Mouse (Mus musculus) liver, embryonic 11.5 days (tissue): ENCODE data around the gene Hip1. TPM values are rescaled to one million over a fixed set of nuclear protein-coding genes. Genes with fewer than 3 reads are reported as not detected.

Source experiments
- ATAC-seq: fragments of 200-750 bp; cut with Nextera tagmentation; replicated peaks from 2 replicates; pipeline ENCODE4 v1.8.0; 2017; ENCODE audit warnings: moderate number of reproducible peaks, mild to moderate bottlenecking, moderate TSS enrichment, moderate library complexity; ENCODE audit not compliant: low FRiP score
- DNase-seq: peaks from one replicate; pipeline ENCODE4 v3.0.0-alpha.2; 2017; ENCODE audit warnings: low spot score
- H3K27ac ChIP-seq: fragments of 300-500 bp; sonication (generic); 2 replicates; pipeline ENCODE4 v1.5.1; 2014; ENCODE audit warnings: mild to moderate bottlenecking, low read depth, low read length, control low read depth
- H3K27me3 ChIP-seq: fragments of 300-500 bp; sonication (generic); replicated peaks from 2 replicates; pipeline ENCODE4 v1.6.1; 2014; ENCODE audit warnings: low read length, mixed read lengths; ENCODE audit not compliant: control insufficient read depth, insufficient read depth
- H3K36me3 ChIP-seq: fragments of 300-500 bp; sonication (generic); 2 replicates; pipeline ENCODE4 v1.6.1; 2014; ENCODE audit warnings: mild to moderate bottlenecking, low read length, moderate library complexity, mixed read lengths; ENCODE audit not compliant: control insufficient read depth, insufficient read depth
- H3K4me1 ChIP-seq: fragments of 300-500 bp; sonication (generic); replicated peaks from 2 replicates; pipeline ENCODE4 v1.6.1; 2014; ENCODE audit warnings: low read length, mixed read lengths; ENCODE audit not compliant: control insufficient read depth, insufficient read depth
- H3K4me2 ChIP-seq: fragments of 300-500 bp; sonication (generic); 2 replicates; pipeline ENCODE4 v1.6.1; 2014; ENCODE audit warnings: mild to moderate bottlenecking, control low read depth, moderate library complexity
- H3K4me3 ChIP-seq: fragments of 300-500 bp; sonication (generic); 2 replicates; pipeline ENCODE4 v1.5.1; 2014; ENCODE audit warnings: low read depth, low read length, control low read depth
- H3K9ac ChIP-seq: fragments of 300-500 bp; sonication (generic); 2 replicates; pipeline ENCODE4 v1.6.1; 2014; ENCODE audit warnings: low read depth, low read length, control low read depth
- H3K9me3 ChIP-seq: fragments of 300-500 bp; sonication (generic); 2 replicates; pipeline ENCODE4 v1.6.1; 2016; ENCODE audit warnings: low read length, inconsistent platforms, mixed read lengths; ENCODE audit not compliant: control insufficient read depth
- WGBS: fragments of 180-500 bp; shearing (Covaris S2); extraction: QIAGEN DNeasy Blood & Tissue Kit; methylation state at CpG from one replicate; pipeline ENCODE4 v1.1.7; 2014; 5-methylcytosine and 5-hydroxymethylcytosine counted together
- polyA plus RNA-seq: library from polyadenylated mRNA; unstranded; fragments of >200 nt; fragmentation: Nextera tagmentation; extraction: Ambion mirVana; gene quantifications from 2 replicates; pipeline ENCODE4 v1.2.1, GENCODE M21; 2014

Hip1 gene
- polyA plus RNA-seq, 1 experiment from 2014 or later: 16.3 TPM

GRCm38 (mm10) chr5:135568698-135569097 is 23.8 kb upstream of the Hip1 start:
- Histone ChIP-seq H3K9me3 (no peaks in the 10 kb centered on the region), H3K4me2 (no peak overlapping the region), H3K27me3 (0 out of 2 replicates have a peak, but pooled peaks cover 5% of the 10 kb centered on the region), H3K9ac (no peak overlapping the region), H3K27ac (no peak overlapping the region), H3K4me3 (no peak overlapping the region), H3K4me1 (no peaks in the 10 kb centered on the region), H3K36me3 (no peaks in the 10 kb centered on the region)
- no peak for ATAC-seq
- 51% methylated on average over 6 of the region's 6 CpGs for WGBS
- no peak for DNase-seq

GRCm38 (mm10) chr5:135567556-135568265 is 22.8 kb upstream of the Hip1 start:
- H3K27ac ChIP-seq: no peak overlapping the region
- DNase-seq: no peak
- H3K9me3 ChIP-seq: no peaks in the 10 kb centered on the region
- no peaks in the 10 kb centered on the region for H3K4me1 ChIP-seq
- no peak overlapping the region for H3K9ac ChIP-seq
- H3K27me3 ChIP-seq: 0 out of 2 replicates have a peak, but pooled peaks cover 5% of the 10 kb centered on the region
- H3K4me3 ChIP-seq: no peak overlapping the region
- no peaks in the 10 kb centered on the region for H3K36me3 ChIP-seq
- ATAC-seq: no peak
- H3K4me2 ChIP-seq: no peak overlapping the region
- 71% methylated on average over 6 of the region's 6 CpGs for WGBS

- no peak within 1 kb of the TSS for H3K27ac ChIP-seq
- H3K9ac ChIP-seq: no peak within 1 kb of the TSS
- H3K27me3 ChIP-seq: no peaks in the 10 kb centered on the region
- ATAC-seq (no peak), DNase-seq (no peak)
- H3K4me1 ChIP-seq: no peaks in the 10 kb centered on the region
- no peaks in the 10 kb centered on the region for H3K9me3 ChIP-seq
- H3K4me2 ChIP-seq: no peak within 1 kb of the TSS
- H3K36me3 ChIP-seq: no peaks in the 10 kb centered on the region
- 71% methylated on average over 3 of the region's 3 CpGs for WGBS
- H3K4me3 ChIP-seq: no peak within 1 kb of the TSS
Observed at GRCm38 (mm10) chr5:135563469-135563868, 18.5 kb upstream of the Hip1 start, which contains the start of gene Ccl26. TSS of gene Ccl26 (minus strand) at chr5:135563569.

- DNase-seq (no peak), ATAC-seq (no peak)
- 62% methylated on average over 3 of the region's 3 CpGs for WGBS
- no peaks in the 10 kb centered on the region for H3K9me3 ChIP-seq
- H3K36me3 ChIP-seq: no peaks in the 10 kb centered on the region
- H3K9ac ChIP-seq: no peak overlapping the region
- no peak overlapping the region for H3K27ac ChIP-seq
- no peak overlapping the region for H3K4me3 ChIP-seq
- no peaks in the 10 kb centered on the region for H3K4me1 ChIP-seq
- no peak overlapping the region for H3K4me2 ChIP-seq
- H3K27me3 ChIP-seq: no peaks in the 10 kb centered on the region
Observed at GRCm38 (mm10) chr5:135557671-135558070, 12.8 kb upstream of the Hip1 start.

- Histone ChIP-seq H3K9ac (no peak overlapping the region), H3K4me2 (no peak overlapping the region), H3K36me3 (no peaks in the 10 kb centered on the region), H3K4me3 (no peak overlapping the region), H3K27me3 (no peaks in the 10 kb centered on the region), H3K9me3 (no peaks in the 10 kb centered on the region), H3K27ac (no peak overlapping the region), H3K4me1 (no peaks in the 10 kb centered on the region)
- ATAC-seq (no peak), DNase-seq (no peak)
- WGBS: 51% methylated on average over 4 of the region's 4 CpGs
Observed at GRCm38 (mm10) chr5:135557051-135557450, 12.1 kb upstream of the Hip1 start.

GRCm38 (mm10) chr5:135556259-135556658 is 11.3 kb upstream of the Hip1 start:
- H3K36me3 ChIP-seq: no peaks in the 10 kb centered on the region
- DNase-seq: no peak
- H3K27me3 ChIP-seq: no peaks in the 10 kb centered on the region
- H3K9me3 ChIP-seq: no peaks in the 10 kb centered on the region
- no peaks in the 10 kb centered on the region for H3K4me1 ChIP-seq
- H3K27ac ChIP-seq: no peak overlapping the region
- no peak overlapping the region for H3K9ac ChIP-seq
- H3K4me3 ChIP-seq: no peak overlapping the region
- ATAC-seq: no peak
- H3K4me2 ChIP-seq: no peak overlapping the region
- WGBS: 86% methylated on average over 3 of the region's 4 CpGs

- H3K27ac ChIP-seq: no peak overlapping the region
- H3K4me2 ChIP-seq: no peak overlapping the region
- 56% methylated on average over 3 of the region's 3 CpGs for WGBS
- no peak overlapping the region for H3K9ac ChIP-seq
- H3K36me3 ChIP-seq: no peaks in the 10 kb centered on the region
- H3K4me3 ChIP-seq: no peak overlapping the region
- no peaks in the 10 kb centered on the region; the same call in 1 of the 2 replicates for H3K27me3 ChIP-seq
- no peaks in the 10 kb centered on the region for H3K9me3 ChIP-seq
- no peak for DNase-seq
- ATAC-seq: no peak
- H3K4me1 ChIP-seq: no peaks in the 10 kb centered on the region
Observed at GRCm38 (mm10) chr5:135551591-135551990, 6.7 kb upstream of the Hip1 start.

- Histone ChIP-seq H3K27ac (no peak overlapping the region), H3K27me3 (no peaks in the 10 kb centered on the region; the same call in 1 of the 2 replicates), H3K9ac (no peak overlapping the region), H3K4me3 (no peak overlapping the region), H3K9me3 (no peaks in the 10 kb centered on the region), H3K36me3 (no peaks in the 10 kb centered on the region), H3K4me1 (no peaks in the 10 kb centered on the region), H3K4me2 (no peak overlapping the region)
- no peak for ATAC-seq
- DNase-seq: no peak
- WGBS: 25% methylated on average over 3 of the region's 3 CpGs
Observed at GRCm38 (mm10) chr5:135550910-135551309, 6.0 kb upstream of the Hip1 start.

GRCm38 (mm10) chr5:135547990-135548389 is 3.1 kb upstream of the Hip1 start:
- Histone ChIP-seq H3K4me3 (no peak overlapping the region), H3K27me3 (peaks cover 12% of the 10 kb centered on the region), H3K4me2 (no peak overlapping the region), H3K9ac (no peak overlapping the region), H3K9me3 (no peaks in the 10 kb centered on the region), H3K4me1 (0 out of 2 replicates have a peak, but pooled peaks cover 5% of the 10 kb centered on the region), H3K36me3 (no peaks in the 10 kb centered on the region), H3K27ac (no peak overlapping the region)
- DNase-seq (no peak), ATAC-seq (no peak)
- 78% methylated on average over 2 of the region's 2 CpGs for WGBS
